Mouse (Mus musculus) regulatory T cell (primary cell): Measurements from ENCODE around the gene Gpr161.

Experiments used
- in situ Hi-C: fragments of 300-600 bp; cut with MboI, MseI; formaldehyde crosslinking; loops from one replicate; pipeline ENCODE4 v1.15.1; 2025; ENCODE audit warnings: high pct_unique_total_duplicates

Gpr161 gene

DNA sequence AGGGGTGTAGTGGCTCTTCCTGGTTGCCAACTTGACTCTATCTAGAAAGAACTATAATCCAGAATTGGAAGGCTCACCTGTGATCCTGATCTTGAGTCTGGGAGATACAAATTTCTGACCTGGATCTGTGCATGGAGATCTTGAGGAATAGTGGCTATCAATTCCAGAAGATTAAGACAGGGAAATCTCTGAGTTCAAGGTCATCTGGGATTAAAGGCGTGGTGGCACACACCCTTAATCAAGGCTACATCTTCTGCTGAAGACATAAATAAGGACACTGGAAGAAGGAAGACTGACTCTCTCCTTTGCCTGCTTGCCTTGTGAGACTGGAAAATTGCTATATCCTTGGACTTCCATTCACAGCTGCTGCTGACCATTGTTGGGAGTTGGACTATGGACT, at the start of gene Gpr161:
TSS of gene Gpr161 (plus strand) at position 301 of the 400 bp plus-strand sequence.
- in situ Hi-C loops = no loop called here

DNA sequence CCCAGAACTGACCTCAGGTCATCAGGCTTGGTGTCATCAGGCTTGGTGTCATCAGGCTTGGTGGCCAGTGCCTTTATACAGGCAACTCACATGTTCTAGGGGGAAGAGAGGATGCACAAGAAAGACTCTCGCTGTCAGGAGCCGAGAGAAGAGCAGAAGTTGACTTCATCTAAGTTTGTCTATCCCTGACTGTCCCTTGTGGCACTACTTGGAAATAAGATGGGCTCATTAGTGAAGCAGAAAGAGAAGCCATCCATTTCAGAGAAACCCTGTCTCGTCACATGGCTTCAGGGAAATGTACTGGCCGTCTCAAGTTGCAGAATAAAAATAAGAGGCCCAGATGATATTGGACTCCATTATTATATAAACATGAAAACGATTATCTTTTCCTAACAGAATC, 49.0 kb upstream of the Gpr161 start:
- in situ Hi-C loops = no loop called here

DNA sequence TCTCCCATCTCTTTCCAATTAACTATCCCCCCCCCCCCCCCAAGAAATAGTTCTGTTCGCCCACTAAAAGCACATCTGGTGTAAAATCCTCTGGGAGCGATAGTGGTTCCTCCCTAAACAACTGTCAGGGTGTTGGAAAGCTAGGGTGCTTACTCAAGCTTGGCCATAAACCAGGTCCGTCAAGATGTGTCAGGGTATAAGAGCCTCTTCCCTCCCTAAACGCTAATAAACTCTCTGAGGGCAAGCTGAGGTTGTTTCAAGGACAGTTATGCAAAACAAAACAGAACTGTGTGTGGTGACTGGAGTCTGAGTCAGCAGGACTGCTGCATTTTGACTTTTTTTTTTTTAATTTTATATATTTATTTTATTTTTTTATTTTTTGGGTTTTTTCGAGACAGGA, 48.5 kb upstream of the Gpr161 start:
- in situ Hi-C loops = no loop called here

DNA sequence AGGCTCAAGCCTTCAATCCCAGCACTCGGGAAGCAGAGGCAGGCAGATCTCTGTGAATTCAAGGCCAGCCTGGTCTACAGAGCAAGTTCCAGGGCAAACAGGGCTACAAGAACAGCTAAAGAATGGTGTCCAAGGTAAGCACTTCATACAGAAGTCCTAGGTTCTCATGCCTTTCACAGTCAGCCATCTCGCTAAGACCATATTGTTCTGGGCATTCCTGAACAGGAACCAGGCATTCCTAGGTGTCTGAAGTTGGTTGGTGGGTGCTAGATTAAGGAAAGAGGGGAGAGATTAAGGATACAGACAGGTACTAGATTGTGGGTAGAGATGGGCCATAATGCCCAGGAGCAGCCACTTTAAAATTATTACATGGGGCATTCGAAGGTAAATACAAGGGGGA, 47.8 kb upstream of the Gpr161 start:
- in situ Hi-C loops = no loop called here

DNA sequence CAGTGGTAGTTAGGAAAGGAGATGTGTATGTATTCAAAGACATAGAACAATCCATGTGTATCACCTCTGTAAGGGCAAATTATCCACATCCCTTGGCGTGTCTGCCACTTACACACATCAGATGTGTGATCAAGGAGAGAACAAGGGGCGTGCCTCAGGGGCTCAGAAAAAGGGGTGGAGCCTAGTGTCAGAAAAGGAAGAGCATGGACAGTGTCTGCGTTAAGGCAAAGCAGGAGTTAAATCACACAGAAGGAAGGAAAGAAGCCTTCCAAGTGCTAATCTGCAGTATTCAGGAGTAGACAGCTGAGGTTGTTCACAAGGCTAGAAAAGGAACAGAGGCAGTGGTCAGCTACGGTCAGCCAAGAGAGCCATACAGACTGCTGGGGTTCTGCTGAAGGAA, 46.7 kb upstream of the Gpr161 start:
- in situ Hi-C loops = no loop called here

DNA sequence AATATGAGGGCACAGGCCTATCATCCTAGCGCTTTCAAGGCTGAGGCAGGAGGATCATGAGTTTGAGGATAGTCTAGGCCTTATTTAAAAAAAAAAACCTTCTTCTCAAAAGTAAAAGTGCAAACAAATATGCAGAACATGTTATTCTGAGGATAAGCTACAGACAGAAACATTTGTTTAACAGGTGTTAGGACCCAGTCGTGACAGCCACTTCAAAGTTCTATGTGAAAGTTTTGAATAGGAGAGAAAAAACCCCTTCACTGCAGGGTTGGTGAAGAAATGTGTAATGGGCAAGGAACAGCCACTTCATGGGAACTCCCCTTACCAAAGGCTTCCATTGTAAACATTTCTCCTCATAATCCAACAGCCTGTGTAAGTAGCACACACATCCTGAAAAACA, 45.0 kb upstream of the Gpr161 start:
- in situ Hi-C loops = no loop called here

DNA sequence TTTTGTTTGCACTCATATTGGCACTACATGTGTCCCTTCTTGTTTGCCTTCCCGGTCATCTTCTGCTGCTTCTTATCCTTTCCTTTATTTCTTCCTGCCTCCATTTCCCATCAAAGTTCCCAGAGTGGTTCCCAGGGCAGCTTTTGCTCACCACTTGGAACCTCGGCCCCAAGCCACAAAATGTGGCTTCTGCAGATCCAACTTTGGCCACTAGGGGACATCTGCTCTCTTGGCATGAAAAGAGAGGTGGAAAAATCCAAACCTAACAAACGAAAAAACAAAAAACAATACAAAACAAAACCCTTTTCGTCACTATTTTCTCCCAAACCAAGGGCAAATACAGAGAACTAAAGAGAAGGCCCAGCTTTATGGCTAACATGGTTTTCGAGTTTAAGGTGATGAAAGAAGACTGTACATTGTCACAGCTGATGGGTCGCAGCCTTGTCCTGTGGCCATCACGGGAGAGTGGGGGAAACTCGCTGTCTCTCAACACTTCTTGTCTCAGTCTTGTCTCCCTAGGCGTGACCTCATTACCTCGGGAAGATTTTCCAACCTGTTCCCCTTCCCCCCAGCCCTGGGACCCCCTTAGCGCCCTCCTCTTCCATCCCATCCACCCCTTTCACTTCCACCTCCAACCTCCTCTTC, 43.4 kb upstream of the Gpr161 start:
- in situ Hi-C loops = no loop called here

DNA sequence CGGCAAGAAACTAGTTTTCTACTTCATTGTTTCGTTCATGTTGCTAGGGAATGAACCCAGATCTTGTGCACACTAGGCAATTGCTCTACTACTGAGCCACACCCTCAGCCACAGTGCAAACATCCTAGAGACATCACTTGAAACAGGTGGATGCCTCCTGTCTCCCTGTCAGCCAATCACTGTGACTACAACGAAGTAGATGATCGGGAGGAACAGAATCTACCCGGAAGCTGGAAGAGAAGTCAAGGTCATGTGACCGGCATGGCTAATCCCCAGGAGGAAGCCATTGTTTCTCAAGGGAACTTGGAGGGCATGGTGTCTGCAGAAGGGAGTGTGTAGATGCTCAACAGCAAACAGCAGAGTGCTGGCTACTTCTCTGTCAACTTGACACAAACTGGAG, 20.6 kb upstream of the Gpr161 start:
- in situ Hi-C loops = no loop called here

DNA sequence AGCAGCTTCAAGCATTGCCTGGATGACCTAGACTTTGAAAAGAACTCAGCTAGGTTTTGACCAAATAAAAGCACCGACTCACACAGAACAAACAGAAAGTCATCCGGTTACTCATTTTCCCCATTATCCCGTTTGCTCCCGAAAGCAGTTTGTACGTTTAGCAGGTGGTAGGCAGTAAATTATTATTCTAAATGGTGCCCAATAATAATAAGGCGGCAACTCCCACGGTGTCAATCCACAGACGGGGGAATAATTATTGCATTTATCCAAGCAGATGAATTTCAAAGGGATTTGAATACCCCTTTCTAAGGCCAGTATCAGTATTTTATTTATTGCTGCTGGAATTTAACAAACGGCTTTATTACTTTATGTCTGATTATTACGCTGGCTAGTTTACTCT, 14.8 kb upstream of the Gpr161 start:
- in situ Hi-C loops = no loop called here

DNA sequence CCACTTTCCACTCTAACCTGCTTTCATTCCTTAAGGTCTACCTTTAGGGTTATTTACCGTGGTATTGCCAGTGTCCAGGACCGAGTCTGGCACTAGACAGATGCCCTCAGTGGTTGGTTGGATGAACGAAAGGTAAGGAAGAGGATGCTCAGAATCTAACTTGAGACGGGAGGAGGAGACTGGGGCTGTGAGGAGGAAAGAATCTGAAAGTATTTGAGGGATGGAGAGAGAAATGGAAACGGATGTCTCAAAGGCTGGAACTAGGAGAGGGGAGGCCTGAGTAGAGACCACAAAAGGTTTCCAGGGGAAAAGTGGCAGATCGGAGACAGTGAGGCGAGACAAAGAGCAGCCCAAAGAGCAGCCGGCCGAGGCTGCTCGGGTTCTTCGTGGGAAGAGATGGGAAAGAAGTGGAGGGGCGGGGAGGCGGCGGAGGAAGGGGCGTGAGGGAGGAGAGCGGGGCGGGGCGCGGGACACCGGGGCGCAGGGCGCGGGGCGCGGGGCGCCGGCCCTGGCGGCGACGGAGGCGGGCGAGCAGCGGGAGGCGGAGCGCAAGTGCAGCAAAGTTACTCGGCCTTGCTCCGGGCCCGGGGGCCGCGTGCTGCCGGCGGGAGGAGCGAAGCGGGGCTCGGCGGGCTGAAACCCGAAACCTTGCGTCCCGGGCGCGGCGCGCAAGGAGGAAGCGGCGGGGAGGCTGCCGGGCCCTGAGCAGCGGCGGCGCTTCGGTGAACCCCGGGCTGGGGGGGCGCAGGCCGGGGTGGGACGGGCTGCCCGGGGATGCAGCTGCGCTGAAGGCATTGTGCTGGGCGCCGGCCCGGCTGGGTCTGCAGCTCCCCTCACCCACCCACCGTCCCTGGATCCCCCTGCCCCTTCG, 14.0 kb upstream of the Gpr161 start:
- in situ Hi-C loops = no loop called here

DNA sequence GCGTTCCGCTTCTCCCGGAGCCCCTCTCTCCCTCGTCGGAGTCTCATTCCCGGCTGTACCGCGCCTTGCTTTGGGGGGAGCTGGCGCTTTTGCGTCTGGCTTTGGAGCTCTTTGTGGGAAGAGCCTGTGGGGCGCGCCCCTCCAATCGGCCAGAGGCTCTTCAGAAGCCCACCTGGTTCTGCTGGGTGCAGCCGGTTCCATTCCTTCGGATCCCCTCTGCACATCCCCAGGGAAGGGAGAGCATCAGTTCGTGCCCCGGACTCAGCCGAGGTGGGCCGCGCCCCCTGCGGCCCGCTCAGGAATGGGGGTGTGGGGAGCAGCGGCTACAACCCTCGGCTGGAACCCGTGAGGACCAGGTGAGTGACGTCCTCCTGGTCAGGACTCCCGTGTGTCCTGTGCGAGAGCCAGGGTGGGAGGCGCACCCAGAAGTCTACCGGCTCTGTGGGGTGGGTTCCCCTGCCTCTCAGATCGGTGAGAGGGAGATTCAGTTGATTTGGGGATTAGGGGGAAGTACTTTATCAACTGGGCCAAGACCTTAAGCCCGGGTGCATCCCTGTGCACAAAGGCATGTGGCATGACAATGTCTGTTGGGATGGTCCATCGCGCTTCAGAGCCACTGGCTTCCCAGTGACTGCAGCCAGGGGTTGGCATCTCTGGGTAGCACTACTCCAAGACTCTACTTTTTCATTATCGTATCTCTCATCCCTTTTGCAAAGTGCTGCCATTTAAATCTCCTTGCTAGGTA, 13.2 kb upstream of the Gpr161 start:
- in situ Hi-C loops = no loop called here

DNA sequence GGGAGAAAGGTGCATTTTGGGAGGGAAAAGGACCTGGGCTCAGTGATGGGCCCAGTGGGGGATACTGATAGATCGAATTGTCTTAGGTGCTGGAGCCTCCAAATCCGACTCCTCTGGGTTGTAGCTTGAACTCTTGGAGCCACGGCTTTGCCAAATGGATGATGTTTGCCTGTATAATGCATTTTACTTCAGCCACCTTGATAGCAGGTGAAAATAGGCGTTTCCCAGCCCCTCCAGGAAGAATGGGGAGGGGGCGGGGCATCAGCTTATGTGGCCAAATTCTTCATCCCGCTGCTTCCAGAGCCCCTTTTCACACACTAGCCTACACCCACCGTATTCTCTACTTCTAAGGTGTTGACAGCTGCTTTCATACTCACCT, 12.6 kb upstream of the Gpr161 start:
- in situ Hi-C loops = no loop called here

DNA sequence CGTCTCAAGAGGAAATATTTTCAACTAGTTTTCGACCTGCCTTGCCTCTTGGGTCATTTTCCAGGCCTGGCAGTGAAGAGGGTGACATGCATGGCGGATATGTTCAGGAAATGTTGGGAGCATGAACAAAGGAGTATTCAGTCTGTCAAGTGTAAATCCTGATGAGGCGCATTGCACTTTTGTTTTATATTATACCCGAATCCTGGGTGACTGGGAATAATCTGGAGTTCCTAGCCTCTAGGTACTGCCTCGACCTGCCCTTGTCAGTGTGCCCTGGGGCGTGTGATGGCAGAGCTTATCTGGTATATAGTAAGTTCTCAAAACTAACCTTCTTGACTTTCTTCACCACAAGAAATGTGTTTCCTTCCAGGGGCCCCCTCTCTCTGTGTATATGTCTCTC, 11.5 kb upstream of the Gpr161 start:
- in situ Hi-C loops = no loop called here

DNA sequence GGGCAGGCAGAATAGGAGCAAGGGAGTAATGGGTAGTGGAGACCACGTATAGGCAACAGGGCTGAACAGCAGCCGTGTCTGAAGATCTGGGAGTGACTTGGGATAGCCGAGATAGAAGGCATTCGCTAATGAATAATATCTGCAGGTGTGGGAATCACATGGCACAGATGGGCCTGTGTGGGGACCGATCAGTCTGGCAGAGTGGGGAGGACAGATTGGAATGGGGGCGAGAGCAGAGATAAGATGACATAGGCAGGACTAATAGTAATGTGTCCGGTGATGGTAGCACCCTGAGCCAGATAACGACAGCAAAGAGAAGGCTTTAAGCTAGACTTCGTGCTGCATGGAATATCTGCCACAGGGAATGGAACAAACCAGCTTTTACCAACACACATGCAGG, 7.4 kb upstream of the Gpr161 start:
- in situ Hi-C loops = no loop called here

DNA sequence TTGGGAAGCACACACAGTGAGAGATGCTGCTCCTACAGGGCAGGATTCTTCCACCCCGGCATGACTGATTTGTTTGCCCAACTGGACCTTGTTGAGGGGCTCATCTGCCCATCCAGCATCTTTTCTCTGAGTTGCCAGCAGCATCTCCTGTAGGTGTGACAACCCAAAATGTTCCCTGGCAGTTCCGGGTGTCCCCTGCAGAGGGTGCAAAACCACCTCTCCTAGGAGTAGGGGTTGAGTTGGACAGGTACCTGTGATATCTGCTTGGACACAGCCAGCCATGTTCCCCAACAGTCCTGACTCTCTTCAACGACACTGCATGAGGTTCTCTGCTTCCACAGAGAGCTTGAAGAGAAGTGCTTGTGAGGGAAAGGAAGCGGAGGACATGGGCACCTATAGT, 5.8 kb upstream of the Gpr161 start:
- in situ Hi-C loops = no loop called here

DNA sequence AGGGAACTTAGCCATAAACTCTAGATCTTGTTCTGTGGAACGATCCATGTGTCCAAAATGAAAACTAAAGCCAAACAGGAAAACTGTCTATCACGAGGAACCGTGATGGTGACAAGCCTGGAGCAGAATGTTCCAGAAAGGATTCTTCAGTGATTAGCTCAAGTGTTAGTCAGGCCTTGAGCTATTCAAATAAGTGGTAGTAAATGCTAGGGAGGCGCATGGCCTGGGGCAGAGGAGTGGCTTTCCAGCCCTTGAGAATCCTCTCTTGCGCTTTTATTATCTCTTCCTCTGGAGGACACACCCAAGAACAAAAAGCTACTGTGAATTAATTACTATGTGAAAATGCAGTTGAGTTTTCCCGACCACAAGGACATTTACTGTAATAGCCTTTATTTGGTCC, 4.0 kb upstream of the Gpr161 start:
- in situ Hi-C loops = no loop called here

DNA sequence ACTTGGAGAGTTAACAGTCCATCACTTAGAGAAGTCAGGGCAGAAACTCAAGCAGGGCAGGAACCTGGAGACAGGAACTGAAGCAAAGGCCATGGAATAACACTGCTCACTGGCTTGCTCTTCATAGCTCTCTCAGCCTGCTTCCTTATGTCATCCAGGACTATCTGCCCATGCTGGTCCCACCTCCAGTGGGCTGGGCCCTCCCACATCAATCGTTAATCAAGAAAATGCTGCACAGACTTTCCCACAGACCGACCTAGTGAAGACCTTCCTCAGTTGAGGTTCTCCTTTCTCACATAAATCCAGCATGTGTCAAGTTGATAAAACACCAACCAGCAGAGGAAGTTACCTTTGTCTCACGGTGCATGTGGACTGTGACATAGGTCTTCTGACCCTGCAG, 5.5 kb downstream of the Gpr161 start:
- in situ Hi-C loops = no loop called here

DNA sequence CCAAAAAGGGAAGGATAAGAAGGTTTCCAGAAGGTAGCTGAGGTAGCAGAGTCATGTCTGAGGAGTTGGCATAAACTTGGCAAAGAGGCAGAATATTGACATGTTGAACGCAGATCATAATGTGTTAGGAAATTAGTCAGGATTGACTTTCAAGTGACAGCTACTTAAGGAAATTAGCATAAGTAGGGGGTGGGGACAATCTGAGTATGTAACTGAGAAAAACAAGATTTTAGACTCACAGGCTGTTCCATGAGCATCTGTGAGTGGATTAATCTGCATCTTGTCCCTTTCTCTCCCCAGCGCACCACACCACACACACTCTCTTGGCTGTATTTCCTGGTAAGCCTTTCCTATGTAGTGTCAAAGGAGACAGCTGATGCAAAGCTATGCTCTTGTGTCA, 6.0 kb downstream of the Gpr161 start:
- in situ Hi-C loops = no loop called here

DNA sequence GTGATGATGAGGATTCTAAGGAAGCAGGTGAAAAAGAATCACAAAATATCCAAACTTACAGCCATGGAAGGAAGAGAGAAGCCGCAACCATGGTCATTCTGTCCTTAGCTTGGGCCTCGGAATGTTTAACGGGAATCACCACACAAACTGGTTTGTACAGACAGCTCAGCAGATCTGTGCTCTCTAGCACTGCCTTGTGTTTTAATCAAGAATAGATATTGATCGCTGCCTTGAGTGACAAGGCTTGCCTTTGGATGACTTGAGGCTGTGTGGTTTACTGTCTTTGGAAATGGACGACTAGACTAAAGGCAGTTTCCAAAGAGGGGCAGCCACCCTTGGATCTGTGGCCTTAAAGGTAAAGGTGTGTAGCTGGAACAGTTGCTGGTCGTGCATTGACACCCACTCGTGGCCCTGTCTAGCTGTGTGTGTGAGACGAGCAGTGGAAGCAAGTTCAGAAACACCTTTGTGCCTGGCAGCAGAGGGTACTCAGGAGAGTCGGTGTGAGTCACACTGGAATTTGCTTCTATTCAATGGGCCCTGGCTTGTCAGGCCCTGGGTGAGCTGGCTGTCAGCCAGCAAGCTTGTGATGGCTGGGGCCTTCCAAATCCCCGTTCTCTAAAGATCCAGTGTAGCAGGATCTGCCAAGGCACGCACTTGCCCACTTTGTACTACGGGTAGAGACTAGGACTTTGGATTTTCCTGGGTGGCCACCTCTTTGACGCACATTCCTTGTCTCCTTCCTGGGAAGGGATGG, 7.0 kb downstream of the Gpr161 start:
- in situ Hi-C loops = no loop called here

DNA sequence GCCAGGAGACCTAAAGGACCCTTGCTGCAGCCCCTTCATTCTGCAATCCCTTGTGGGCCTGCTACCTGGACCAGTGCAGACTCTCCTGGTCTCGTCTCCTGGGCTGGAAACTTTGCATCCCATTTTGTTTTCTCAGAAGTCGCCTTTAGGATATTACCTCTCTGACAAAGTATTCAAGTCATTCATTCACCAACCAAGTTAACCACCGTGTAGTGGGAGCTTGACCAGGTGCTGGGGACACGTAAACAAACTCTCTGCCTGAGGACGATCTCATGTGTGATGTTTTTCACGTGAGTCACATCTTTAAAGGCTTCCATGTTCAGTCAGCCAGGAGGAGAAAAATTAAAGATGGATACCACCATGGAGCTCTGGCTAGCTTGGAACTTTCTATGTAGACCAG, 7.6 kb downstream of the Gpr161 start:
- in situ Hi-C loops = no loop called here

DNA sequence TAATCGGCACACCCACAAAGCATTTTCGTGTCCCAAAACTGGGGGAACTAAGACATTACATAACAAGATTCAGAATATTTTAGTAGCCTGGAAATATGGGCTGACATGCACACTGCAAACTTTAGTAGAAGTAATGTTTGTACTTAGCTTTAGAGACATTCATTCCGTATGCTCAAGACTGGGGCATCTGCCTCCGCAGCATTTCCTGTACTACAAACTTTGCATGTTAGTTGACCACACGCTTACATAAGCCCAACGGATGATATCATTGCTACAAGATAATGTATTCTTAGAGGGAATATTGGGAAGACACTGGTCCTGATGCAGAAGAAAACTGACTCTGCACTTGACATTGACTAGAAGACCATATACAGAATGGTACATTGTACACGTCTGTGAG, 8.8 kb downstream of the Gpr161 start:
- in situ Hi-C loops = no loop called here

DNA sequence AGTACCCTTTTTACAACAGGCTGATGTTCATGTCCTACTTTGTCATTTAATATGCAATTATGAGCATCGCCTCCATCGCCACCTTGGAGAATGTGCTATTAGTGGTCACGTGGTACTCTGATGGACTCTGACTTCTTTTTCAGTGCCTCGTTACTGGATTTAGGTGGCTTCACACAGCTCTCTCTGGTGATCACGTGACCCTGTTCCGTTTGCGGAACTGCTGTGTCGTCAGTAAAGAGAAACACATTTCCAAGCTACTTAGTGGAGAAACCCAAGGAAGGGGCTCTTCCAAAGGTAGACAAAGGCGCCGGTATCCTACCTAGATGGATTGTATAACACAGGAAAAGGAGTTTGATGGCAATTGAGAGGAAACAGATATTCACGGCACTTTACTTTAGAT, 12.6 kb downstream of the Gpr161 start:
- in situ Hi-C loops = no loop called here
